Mouse (Mus musculus) lung, embryonic 16.5 days (tissue): ENCODE measurements around the gene Cdc42ep1. TPM values are rescaled to one million over a fixed set of nuclear protein-coding genes. Genes with fewer than 3 reads are reported as not detected.

Experiments
- ATAC-seq: fragments of 200-750 bp; cut with Nextera tagmentation; 2 replicates; pipeline ENCODE4 v1.8.0; 2017; ENCODE audit warnings: low read depth, mild to moderate bottlenecking, moderate library complexity
- H3K27ac ChIP-seq: fragments of 300-500 bp; sonication (generic); 2 replicates; pipeline ENCODE4 v1.5.1; 2014; ENCODE audit warnings: mild to moderate bottlenecking, control low read depth, low read length
- H3K27me3 ChIP-seq: fragments of 300-500 bp; sonication (generic); 2 replicates; pipeline ENCODE4 v1.6.1; 2014; ENCODE audit warnings: low read depth, low read length, mixed read lengths; ENCODE audit not compliant: control insufficient read depth, insufficient read depth
- H3K36me3 ChIP-seq: fragments of 300-500 bp; sonication (generic); 2 replicates; pipeline ENCODE4 v1.6.1; 2014; ENCODE audit warnings: low read length; ENCODE audit not compliant: control insufficient read depth, insufficient read depth
- H3K4me1 ChIP-seq: fragments of 300-500 bp; sonication (generic); replicated peaks from 2 replicates; pipeline ENCODE4 v1.6.1; 2014; ENCODE audit warnings: low read length, mixed read lengths; ENCODE audit not compliant: control insufficient read depth, insufficient read depth
- H3K4me2 ChIP-seq: fragments of 300-500 bp; sonication (generic); 2 replicates; pipeline ENCODE4 v1.6.1; 2014; ENCODE audit warnings: low read depth, low read length, control low read depth
- H3K4me3 ChIP-seq: fragments of 300-500 bp; sonication (generic); 2 replicates; pipeline ENCODE4 v1.5.1; 2014; ENCODE audit warnings: mild to moderate bottlenecking, low read length, control low read depth
- H3K9ac ChIP-seq: fragments of 300-500 bp; sonication (generic); 2 replicates; pipeline ENCODE4 v1.6.1; 2014; ENCODE audit warnings: low read length, control low read depth
- H3K9me3 ChIP-seq: fragments of 300-500 bp; sonication (generic); 2 replicates; pipeline ENCODE4 v1.6.1; 2016; ENCODE audit warnings: low read length; ENCODE audit not compliant: control insufficient read depth
- WGBS: fragments of 180-500 bp; shearing (Covaris S2); extraction: QIAGEN DNeasy Blood & Tissue Kit; methylation state at CpG from one replicate; pipeline ENCODE4 v1.1.7; 2014; 5-methylcytosine and 5-hydroxymethylcytosine counted together
- polyA plus RNA-seq: library from polyadenylated mRNA; unstranded; fragments of >200 nt; fragmentation: Nextera tagmentation; extraction: Ambion mirVana; gene quantifications from 2 replicates; pipeline ENCODE4 v1.2.1, GENCODE M21; 2015

Gene Cdc42ep1
- polyA plus RNA-seq, 1 experiment from 2014 or later = 113 TPM

DNA sequence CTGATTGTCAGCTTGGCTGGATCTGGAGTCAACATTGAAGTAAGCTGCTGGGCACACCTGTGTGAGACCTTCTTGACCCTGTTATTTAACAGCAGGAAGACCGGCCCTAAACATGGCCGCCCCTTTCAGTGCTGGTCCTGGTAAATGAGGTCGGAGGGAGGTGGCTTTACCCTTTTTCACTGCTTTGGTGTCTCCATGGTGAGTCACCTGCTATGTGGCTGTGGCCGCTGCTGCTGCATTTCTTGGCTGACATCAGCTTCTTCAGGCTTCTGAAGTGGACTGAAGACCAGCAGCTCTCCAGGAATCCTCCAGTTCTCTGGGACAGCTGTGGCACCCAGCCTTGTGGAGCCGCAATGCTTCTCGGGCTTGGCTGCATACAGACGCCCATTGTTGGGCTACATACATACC is 26.4 kb downstream of the Cdc42ep1 start:
- 30% methylated on average over 7 of the region's 7 CpGs for WGBS
- Histone ChIP-seq H3K27ac (peak overlapping the region; percentile 85), H3K36me3 (no peaks in the 10 kb centered on the region), H3K9ac (peak overlapping the region; percentile 0; the same call in 1 of the 2 replicates), H3K9me3 (no peaks in the 10 kb centered on the region), H3K4me1 (peaks cover 21% of the 10 kb centered on the region), H3K27me3 (no peaks in the 10 kb centered on the region), H3K4me2 (peak overlapping the region; percentile 6; the same call in 1 of the 2 replicates), H3K4me3 (no peak overlapping the region)
- ATAC-seq = peak; percentile 59

DNA sequence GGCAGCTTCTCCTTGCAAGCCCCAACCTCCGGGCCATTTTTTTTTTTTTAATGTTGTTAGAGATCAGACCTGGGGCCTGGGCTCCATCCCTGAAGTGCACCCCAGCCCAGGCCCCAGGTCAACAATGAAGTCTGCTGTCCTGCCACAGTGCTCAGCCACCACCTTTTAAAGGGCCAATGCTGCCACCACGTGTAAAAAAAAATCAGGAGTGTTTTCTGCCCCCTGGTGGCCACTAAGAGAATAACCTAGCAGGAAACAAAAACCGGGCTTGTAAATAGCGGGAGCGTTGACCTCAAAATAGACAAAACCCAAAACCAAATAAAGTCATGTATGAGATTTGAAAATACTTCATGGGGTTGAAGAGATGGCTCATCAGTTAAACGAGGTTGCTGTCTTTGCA is 27.4 kb downstream of the Cdc42ep1 start:
- 21% methylated on average over 6 of the region's 6 CpGs for WGBS
- Histone ChIP-seq H3K4me3 (no peak overlapping the region), H3K27ac (no peak overlapping the region), H3K27me3 (no peaks in the 10 kb centered on the region), H3K9me3 (no peaks in the 10 kb centered on the region), H3K4me1 (peaks cover 24% of the 10 kb centered on the region), H3K9ac (no peak overlapping the region), H3K36me3 (no peaks in the 10 kb centered on the region), H3K4me2 (no peak overlapping the region)
- ATAC-seq = no peak

DNA sequence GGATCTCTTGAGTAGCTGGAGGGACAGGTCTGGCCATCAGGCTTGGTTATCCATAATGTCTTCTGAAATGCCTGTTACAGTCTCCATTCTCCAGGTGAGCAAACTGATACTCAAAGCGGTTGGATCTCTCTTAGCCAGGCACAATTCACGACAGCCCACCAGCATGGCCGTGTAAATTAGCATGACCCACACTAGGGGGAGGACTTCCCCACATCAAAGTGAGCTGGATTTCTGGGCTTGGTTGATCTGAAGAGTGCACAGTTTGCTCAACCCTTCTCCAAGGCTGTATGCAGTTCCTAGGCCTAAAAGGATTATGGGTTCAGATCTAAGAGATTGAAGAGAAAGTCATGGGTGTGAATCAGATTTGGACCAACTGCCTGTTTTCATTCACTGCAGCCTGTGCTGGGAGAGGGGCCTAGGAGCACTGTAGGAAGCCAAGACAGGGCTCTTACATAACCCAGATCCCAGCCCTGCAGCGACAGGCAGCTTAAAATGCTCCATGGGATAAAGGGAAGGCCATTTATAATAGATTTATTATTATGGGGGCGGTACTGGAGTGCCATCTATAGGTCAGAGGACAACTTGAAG is 29.7 kb downstream of the Cdc42ep1 start:
- 42% methylated on average over 5 of the region's 5 CpGs for WGBS

GRCm38 (mm10) chr15:78873803-78874435 is 31.5 kb downstream of the Cdc42ep1 start:
- H3K36me3 ChIP-seq = no peaks in the 10 kb centered on the region
- no peak overlapping the region for H3K4me3 ChIP-seq
- peak overlapping the region; percentile 43 for H3K9ac ChIP-seq
- H3K4me2 ChIP-seq = no peak overlapping the region; the same call in 1 of the 2 replicates
- peaks cover 25% of the 10 kb centered on the region for H3K4me1 ChIP-seq
- H3K9me3 ChIP-seq = no peaks in the 10 kb centered on the region
- H3K27me3 ChIP-seq = no peaks in the 10 kb centered on the region
- H3K27ac ChIP-seq = no peak overlapping the region; the same call in 1 of the 2 replicates
- ATAC-seq = no peak
- WGBS = 34% methylated on average over 13 of the region's 13 CpGs

More for the DNA sequence above, 29.7 kb downstream of the Cdc42ep1 start:
- ATAC-seq = no peak
- Histone ChIP-seq H3K4me3 (no peak overlapping the region), H3K9me3 (no peaks in the 10 kb centered on the region), H3K27me3 (no peaks in the 10 kb centered on the region), H3K4me2 (no peak overlapping the region), H3K9ac (no peak overlapping the region), H3K36me3 (no peaks in the 10 kb centered on the region), H3K27ac (no peak overlapping the region; the same call in 1 of the 2 replicates), H3K4me1 (peaks cover 29% of the 10 kb centered on the region)

- Histone ChIP-seq H3K27me3 (no peaks in the 10 kb centered on the region), H3K4me2 (no peak overlapping the region), H3K4me1 (peaks cover 28% of the 10 kb centered on the region), H3K36me3 (no peaks in the 10 kb centered on the region), H3K4me3 (no peak overlapping the region), H3K9me3 (no peaks in the 10 kb centered on the region), H3K27ac (peak overlapping the region; percentile 99), H3K9ac (no peak overlapping the region)
- no peak for ATAC-seq
- WGBS = 61% methylated on average over 8 of the region's 8 CpGs
These were observed 32.6 kb downstream of the Cdc42ep1 start for GRCm38 (mm10) chr15:78874989-78875388.

- Histone ChIP-seq H3K4me3 (no peak overlapping the region; the same call in 1 of the 2 replicates), H3K9me3 (no peaks in the 10 kb centered on the region), H3K36me3 (no peaks in the 10 kb centered on the region), H3K4me2 (peak overlapping the region; percentile 82), H3K27me3 (no peaks in the 10 kb centered on the region), H3K4me1 (peaks cover 28% of the 10 kb centered on the region), H3K27ac (peak overlapping the region; percentile 99), H3K9ac (peak overlapping the region; percentile 87; the same call in 1 of the 2 replicates)
- 67% methylated on average over 5 of the region's 5 CpGs for WGBS
- ATAC-seq = no peak
These were observed 33.1 kb downstream of the Cdc42ep1 start for GRCm38 (mm10) chr15:78875537-78875936.

DNA sequence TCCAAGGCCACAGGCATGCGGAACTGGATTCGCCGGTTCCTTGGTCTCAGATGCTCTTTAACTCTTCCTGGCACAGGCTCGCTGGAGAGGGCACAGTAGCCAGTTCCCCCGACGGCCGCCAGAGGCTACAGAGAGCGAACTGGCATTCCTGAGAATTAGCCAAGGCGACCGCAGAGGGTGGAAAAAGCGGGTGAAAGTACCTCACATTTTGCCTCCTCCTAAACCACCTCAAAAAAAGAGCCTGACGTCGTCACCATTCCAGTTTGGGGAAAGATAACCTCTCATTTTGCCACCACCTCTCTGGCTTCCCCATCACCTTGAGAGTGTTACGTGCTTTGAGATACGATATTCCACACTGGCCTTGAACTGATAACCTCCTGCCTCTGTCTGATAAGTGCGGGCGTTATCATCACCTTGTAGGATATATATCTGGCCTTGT is 33.9 kb downstream of the Cdc42ep1 start:
- peak overlapping the region; percentile 79 for H3K4me3 ChIP-seq
- H3K27me3 ChIP-seq = no peaks in the 10 kb centered on the region
- ATAC-seq = peak; percentile 41
- H3K27ac ChIP-seq = peak overlapping the region; percentile 99
- H3K4me1 ChIP-seq = peaks cover 28% of the 10 kb centered on the region
- peak overlapping the region; percentile 82 for H3K4me2 ChIP-seq
- WGBS = under 1% methylated on average over 17 of the region's 17 CpGs
- no peaks in the 10 kb centered on the region for H3K9me3 ChIP-seq
- peaks cover 3% of the 10 kb centered on the region for H3K36me3 ChIP-seq
- H3K9ac ChIP-seq = peak overlapping the region; percentile 87

DNA sequence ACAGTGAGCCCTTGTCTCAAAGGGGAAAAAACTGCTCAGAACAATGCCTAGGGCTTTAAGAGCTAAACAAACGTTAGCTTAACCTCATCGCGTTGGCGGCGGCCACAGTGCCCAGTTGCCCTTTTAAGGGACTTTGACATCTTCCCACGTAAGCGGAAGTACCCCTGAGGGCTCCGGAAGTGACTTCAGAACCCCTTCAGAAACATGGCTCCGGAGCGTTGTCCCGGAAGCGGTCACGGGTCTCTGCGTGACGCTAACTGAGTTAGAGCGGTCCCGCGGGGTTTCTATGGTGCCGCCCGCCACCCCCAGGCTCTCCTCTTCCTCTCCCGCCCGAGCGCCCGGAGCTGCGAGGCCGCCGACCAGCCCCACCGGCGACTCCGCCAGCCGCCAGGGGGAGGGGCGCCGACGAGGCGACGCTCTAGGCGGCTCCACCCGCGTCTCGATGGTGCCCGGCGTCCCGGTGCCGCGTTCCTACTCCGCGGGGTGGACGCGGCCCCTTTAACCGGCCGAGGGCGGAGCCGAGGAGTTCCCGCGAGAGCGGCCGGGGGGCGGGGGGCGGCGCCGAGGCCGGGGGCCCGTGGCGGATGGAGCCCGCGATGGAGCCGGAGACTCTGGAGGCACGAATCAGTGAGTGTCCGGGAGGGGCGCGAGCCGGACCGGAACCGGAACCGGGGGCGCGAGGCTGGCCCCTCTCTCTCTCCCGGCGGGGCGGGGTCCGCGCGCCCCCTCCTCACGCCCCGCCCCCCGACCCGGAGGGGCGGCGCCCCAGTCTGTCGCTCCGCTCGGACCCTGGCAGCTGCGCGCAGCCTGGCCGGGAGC is 34.8 kb downstream of the Cdc42ep1 start, which contains the start of gene Gga1:
Gene Gga1, plus strand, starts transcription at position 200 of the 819 bp plus-strand sequence.
- Histone ChIP-seq H3K4me1 (peaks cover 28% of the 10 kb centered on the region), H3K4me3 (peak within 1 kb of the TSS; percentile 79), H3K9me3 (no peaks in the 10 kb centered on the region), H3K27me3 (no peaks in the 10 kb centered on the region), H3K4me2 (peak within 1 kb of the TSS; percentile 82), H3K9ac (peak within 1 kb of the TSS; percentile 87), H3K27ac (peak within 1 kb of the TSS; percentile 99), H3K36me3 (peaks cover 8% of the 10 kb centered on the region)
- WGBS = 2% methylated on average over 30 of the region's 95 CpGs
- peak; percentile 89 for ATAC-seq
